Mouse (Mus musculus): ENCODE results near the gene Nr1h2. TPM values are rescaled to one million over a fixed set of nuclear protein-coding genes. Genes with fewer than 3 reads are reported as not detected.

Nr1h2 gene
- total and polyA plus RNA-seq, 3 experiments, result 49.7 to 84.8 (median 53.7) TPM

- TF ChIP-seq CTCF (IDR thresholded peaks at IDR 0.05), result peak; percentile 39
- TF ChIP-seq POLR2A (IDR thresholded peaks at IDR 0.05; ENCODE audit: insufficient read depth, low read depth, low read length), result no peak
- Histone ChIP-seq H3K9ac (ENCODE audit: low read depth, low read length) (no peak overlapping the region), H3K27ac (no peak overlapping the region), H3K4me3 (no peak overlapping the region), H3K36me3 (ENCODE audit: control insufficient read depth, insufficient read depth, low read length) (no peaks in the 10 kb centered on the region), H3K27me3 (ENCODE audit: control insufficient read depth, insufficient read depth, low read length) (no peaks in the 10 kb centered on the region), H3K4me1 (ENCODE audit: control insufficient read depth, insufficient read depth, low read length) (no peaks in the 10 kb centered on the region), H3K79me2 (replicated peaks; ENCODE audit: control insufficient read depth, insufficient read depth, low read length) (no peaks in the 10 kb centered on the region)
- 72% methylated on average over 9 of the region's 9 CpGs for WGBS
- intact Hi-C loops (cut with DNase I), result no loop called here
- no peak for DNase-seq
Measured at GRCm38 (mm10) chr7:44519240-44519913, 34.4 kb downstream of the Nr1h2 start.

- H3K36me3 ChIP-seq (ENCODE audit: control insufficient read depth, insufficient read depth, low read length), result no peaks in the 10 kb centered on the region
- TF ChIP-seq CTCF (IDR thresholded peaks at IDR 0.05), result no peak
- no peak for TF ChIP-seq POLR2A (IDR thresholded peaks at IDR 0.05; ENCODE audit: insufficient read depth, low read depth, low read length)
- no peak for TF ChIP-seq EP300 (IDR thresholded peaks at IDR 0.05; ENCODE audit: insufficient read depth, low read depth, low read length)
- intact Hi-C loops (cut with DNase I), result no loop called here
Measured at GRCm38 (mm10) chr7:44507491-44507890, 46.3 kb downstream of the Nr1h2 start.

GRCm38 (mm10) chr7:44501563-44502115, 52.1 kb downstream of the Nr1h2 start:
- Histone ChIP-seq H3K27ac (no peak overlapping the region), H3K79me2 (replicated peaks; ENCODE audit: control insufficient read depth, insufficient read depth, low read length) (no peaks in the 10 kb centered on the region), H3K4me3 (no peak overlapping the region), H3K4me1 (ENCODE audit: control insufficient read depth, insufficient read depth, low read length) (no peaks in the 10 kb centered on the region), H3K36me3 (ENCODE audit: control insufficient read depth, insufficient read depth, low read length) (no peaks in the 10 kb centered on the region), H3K27me3 (ENCODE audit: control insufficient read depth, insufficient read depth, low read length) (0 out of 2 replicates have a peak, but pooled peaks cover 2% of the 10 kb centered on the region), H3K9ac (ENCODE audit: low read depth, low read length) (no peak overlapping the region)
- 32% methylated on average over 5 of the region's 5 CpGs for WGBS
- intact Hi-C loops (cut with DNase I), result loop anchor here (2.0 kb wide), 1 partner anchor 23 kb away; the partner anchor contains the start of gene Mybpc2
- DNase-seq, result peak; percentile 54 to 70
- TF ChIP-seq EP300 (IDR thresholded peaks at IDR 0.05; ENCODE audit: insufficient read depth, low read depth, low read length) (0 out of 2 replicates have a peak, but pooled peaks have one; percentile 34), POLR2A (IDR thresholded peaks at IDR 0.05; ENCODE audit: insufficient read depth, low read depth, low read length) (no peak), CTCF (IDR thresholded peaks at IDR 0.05) (peak; percentile 72)

More at GRCm38 (mm10) chr7:44507491-44507890, 46.3 kb downstream of the Nr1h2 start:
- DNase-seq, result no peak
- Histone ChIP-seq H3K9ac (ENCODE audit: low read depth, low read length) (no peak overlapping the region), H3K27me3 (ENCODE audit: control insufficient read depth, insufficient read depth, low read length) (no peaks in the 10 kb centered on the region; the same call in 1 of the 2 replicates), H3K4me1 (ENCODE audit: control insufficient read depth, insufficient read depth, low read length) (no peaks in the 10 kb centered on the region), H3K27ac (no peak overlapping the region), H3K79me2 (replicated peaks; ENCODE audit: control insufficient read depth, insufficient read depth, low read length) (no peaks in the 10 kb centered on the region), H3K4me3 (no peak overlapping the region)

- WGBS, result 38% methylated on average over 20 of the region's 20 CpGs
- Histone ChIP-seq H3K27me3 (ENCODE audit: control insufficient read depth, insufficient read depth, low read length) (0 out of 2 replicates have a peak, but pooled peaks cover 2% of the 10 kb centered on the region), H3K36me3 (ENCODE audit: control insufficient read depth, insufficient read depth, low read length) (no peaks in the 10 kb centered on the region), H3K4me1 (ENCODE audit: control insufficient read depth, insufficient read depth, low read length) (peaks cover 6% of the 10 kb centered on the region), H3K9ac (ENCODE audit: low read depth, low read length) (no peak overlapping the region), H3K27ac (no peak overlapping the region), H3K4me3 (no peak overlapping the region), H3K79me2 (replicated peaks; ENCODE audit: control insufficient read depth, insufficient read depth, low read length) (no peaks in the 10 kb centered on the region)
- TF ChIP-seq CTCF (IDR thresholded peaks at IDR 0.05) (no peak), POLR2A (IDR thresholded peaks at IDR 0.05; ENCODE audit: insufficient read depth, low read depth, low read length) (no peak), EP300 (IDR thresholded peaks at IDR 0.05; ENCODE audit: insufficient read depth, low read depth, low read length) (no peak)
- intact Hi-C loops (cut with DNase I), result loop anchor here (2.0 kb wide), 1 partner anchor 25 kb away; the partner anchor contains the start of gene Mybpc2
- DNase-seq, result no peak
Measured at GRCm38 (mm10) chr7:44500046-44500445, 53.7 kb downstream of the Nr1h2 start.

Small RNA genes lying within 50 kb of the gene (microRNA-seq; reads per million reads assigned to microRNA genes)
- 0 reads per million in 2 experiments for gene Mir7053

Other genes starting within 250 kb of the Nr1h2 start
- gene Clec11a, start 247.0 kb downstream of the Nr1h2 start, total RNA-seq (2021), result 1 to 10 TPM in 1 of 2 experiments, under 1 TPM in 1; 0.60 to 1.1 TPM
- 1.8 and 2.0 TPM in 2 replicates for gene Clec11a, start 247.0 kb downstream of the Nr1h2 start, polyA plus RNA-seq (2012; rRNA removed)
- gene Shank1, start 243.7 kb downstream of the Nr1h2 start, total RNA-seq (2021), result 1 to 10 TPM; 1.2 to 2.3 TPM
- gene Shank1, start 243.7 kb downstream of the Nr1h2 start, polyA plus RNA-seq (2012; rRNA removed), result 0.94 and 1.1 TPM in 2 replicates
- gene Syt3, start 169.8 kb downstream of the Nr1h2 start, total RNA-seq (2021), result 1 to 10 TPM; 1.4 to 2.5 TPM
- 3.1 and 3.2 TPM in 2 replicates for gene Syt3, start 169.8 kb downstream of the Nr1h2 start, polyA plus RNA-seq (2012; rRNA removed)
- gene 1700008O03Rik, start 168.1 kb downstream of the Nr1h2 start, total RNA-seq (2021), result under 1 TPM; 0.21 to 0.25 TPM
- gene 1700008O03Rik, start 168.1 kb downstream of the Nr1h2 start, polyA plus RNA-seq (2012; rRNA removed), result 0.12 and 0.47 TPM in 2 replicates
- gene Lrrc4b, start 124.9 kb downstream of the Nr1h2 start, total RNA-seq (2021), result 10 to 100 TPM; 30.1 to 34.1 TPM
- 33.2 and 36.2 TPM in 2 replicates for gene Lrrc4b, start 124.9 kb downstream of the Nr1h2 start, polyA plus RNA-seq (2012; rRNA removed)
- gene Aspdh, start 88.6 kb downstream of the Nr1h2 start, total RNA-seq (2021), result 1 to 10 TPM; 1.3 to 1.5 TPM
- gene Aspdh, start 88.6 kb downstream of the Nr1h2 start, polyA plus RNA-seq (2012; rRNA removed), result 2.4 and 2.6 TPM in 2 replicates
- gene Josd2, start 86.0 kb downstream of the Nr1h2 start, total RNA-seq (2021), result 100 to 1,000 TPM; 139 to 147 TPM
- gene Josd2, start 86.0 kb downstream of the Nr1h2 start, polyA plus RNA-seq (2012; rRNA removed), result 211 and 242 TPM in 2 replicates
- 10 to 100 TPM; 86.1 to 87.6 TPM for gene Emc10, start 57.4 kb downstream of the Nr1h2 start, total RNA-seq (2021)
- gene Emc10, start 57.4 kb downstream of the Nr1h2 start, polyA plus RNA-seq (2012; rRNA removed), result 152 and 180 TPM in 2 replicates
- gene Fam71e1, start 57.4 kb downstream of the Nr1h2 start, total RNA-seq (2021), result 1 to 10 TPM; 2.6 to 3.3 TPM
- gene Fam71e1, start 57.4 kb downstream of the Nr1h2 start, polyA plus RNA-seq (2012; rRNA removed), result 4.1 and 6.4 TPM in 2 replicates
- gene Mybpc2, start 29.3 kb downstream of the Nr1h2 start, total RNA-seq (2021), result 10 to 100 TPM; 13.1 to 16.7 TPM
- gene Mybpc2, start 29.3 kb downstream of the Nr1h2 start, polyA plus RNA-seq (2012; rRNA removed), result 7.1 and 10.8 TPM in 2 replicates
- gene Spib, start 21.9 kb downstream of the Nr1h2 start, total RNA-seq (2021), result under 1 TPM; 0.31 to 0.75 TPM
- 0.88 and 3.1 TPM in 2 replicates for gene Spib, start 21.9 kb downstream of the Nr1h2 start, polyA plus RNA-seq (2012; rRNA removed)
- gene Pold1, start 5.1 kb downstream of the Nr1h2 start, total RNA-seq (2021), result 10 to 100 TPM; 10.8 to 11.7 TPM
- 12.9 and 15.5 TPM in 2 replicates for gene Pold1, start 5.1 kb downstream of the Nr1h2 start, polyA plus RNA-seq (2012; rRNA removed)
- 1 to 10 TPM in 1 of 2 experiments, under 1 TPM in 1; 0.76 to 1.3 TPM for gene Napsa, start 18.4 kb upstream of the Nr1h2 start, total RNA-seq (2021)
- 1.8 and 4.7 TPM in 2 replicates for gene Napsa, start 18.4 kb upstream of the Nr1h2 start, polyA plus RNA-seq (2012; rRNA removed)
- gene Kcnc3, start 36.7 kb upstream of the Nr1h2 start, total RNA-seq (2021), result 1 to 10 TPM; 2.2 to 2.9 TPM
- 1.3 and 3.0 TPM in 2 replicates for gene Kcnc3, start 36.7 kb upstream of the Nr1h2 start, polyA plus RNA-seq (2012; rRNA removed)
- gene Myh14, start 116.9 kb upstream of the Nr1h2 start, total RNA-seq (2021), result 10 to 100 TPM; 79.4 to 96.6 TPM
- gene Myh14, start 116.9 kb upstream of the Nr1h2 start, polyA plus RNA-seq (2012; rRNA removed), result 23.1 and 24.8 TPM in 2 replicates
- gene Izumo2, start 154.8 kb upstream of the Nr1h2 start, total RNA-seq (2021), result not detected
- not detected in 2 replicates for gene Izumo2, start 154.8 kb upstream of the Nr1h2 start, polyA plus RNA-seq (2012; rRNA removed)
- gene Vrk3, start 194.5 kb upstream of the Nr1h2 start, total RNA-seq (2021), result 10 to 100 TPM; 23.3 to 26.7 TPM
- gene Vrk3, start 194.5 kb upstream of the Nr1h2 start, polyA plus RNA-seq (2012; rRNA removed), result 36.3 and 41.3 TPM in 2 replicates
- not detected for gene Zfp473, start 197.1 kb upstream of the Nr1h2 start, total RNA-seq (2021)
- 0.03 and 0.12 TPM in 2 replicates for gene Zfp473, start 197.1 kb upstream of the Nr1h2 start, polyA plus RNA-seq (2012; rRNA removed)

Measured in heart, adult 2 months (tissue).